Mouse (Mus musculus) hindbrain, embryonic 16.5 days (tissue): Measurements from ENCODE around the gene Ttc32. TPM values are rescaled to one million over a fixed set of nuclear protein-coding genes. Genes with fewer than 3 reads are reported as not detected.

Experiments used
- polyA plus RNA-seq: library from polyadenylated mRNA; unstranded; fragments of >200 nt; fragmentation: Nextera tagmentation; extraction: Ambion mirVana; gene quantifications from 2 replicates; pipeline ENCODE4 v1.2.1, GENCODE M21; 2015

Gene Ttc32
- polyA plus RNA-seq, 1 experiment from 2014 or later, result 7.3 TPM

Other genes with a start within 250 kb of the Ttc32 start
- gene Laptm4a, start 108.3 kb upstream of the Ttc32 start, polyA plus RNA-seq, result 205 and 210 TPM in 2 replicates
- gene Matn3, start 82.1 kb upstream of the Ttc32 start, polyA plus RNA-seq, result 0.24 and 0.80 TPM in 2 replicates
- gene Wdr35, start 56.1 kb upstream of the Ttc32 start, polyA plus RNA-seq, result 23.6 and 25.2 TPM in 2 replicates